Mouse (Mus musculus): Measurements from ENCODE around the gene Sncg. TPM values are rescaled to one million over a fixed set of nuclear protein-coding genes. Genes with fewer than 3 reads are reported as not detected.

Gene Sncg
- polyA plus RNA-seq, 1 experiment from 2014 or later, result not detected

DNA sequence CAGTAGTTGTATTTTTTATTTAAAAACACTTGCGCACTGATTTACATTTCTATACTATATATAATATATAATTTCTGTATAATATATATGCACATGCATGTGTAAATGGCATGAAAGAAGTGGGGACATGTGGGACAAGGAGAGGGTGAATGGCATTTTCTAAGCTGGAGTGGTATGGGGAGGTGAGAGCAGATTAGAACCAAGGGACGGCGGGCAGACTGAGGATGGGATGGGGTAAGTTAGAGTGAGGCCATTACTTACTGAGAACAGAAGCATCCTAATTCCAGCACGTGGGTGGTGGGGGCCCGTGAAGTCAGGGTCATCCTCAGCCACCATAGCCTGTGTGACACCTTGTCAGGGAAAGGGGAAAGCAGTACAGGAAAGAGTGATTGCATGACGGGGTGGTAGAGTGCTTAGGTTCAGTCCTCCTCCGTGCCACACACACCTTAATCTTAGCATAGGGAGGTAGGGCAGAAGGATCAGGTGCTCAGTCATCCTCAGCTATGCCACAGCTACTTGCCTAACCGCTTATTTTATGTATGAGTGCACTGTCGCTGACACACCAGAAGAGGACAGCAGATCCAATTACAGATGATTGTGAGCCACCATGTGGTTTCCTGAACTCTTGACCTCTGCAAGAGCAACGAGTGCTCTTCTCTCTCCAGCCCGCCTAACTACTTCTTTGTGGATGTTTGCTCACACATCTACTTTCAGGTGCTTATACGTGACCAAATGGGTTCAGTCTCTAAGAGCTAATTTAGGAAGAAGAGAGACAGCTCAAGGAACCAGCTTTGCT is 28.6 kb downstream of the Sncg start:
- H3K27me3 ChIP-seq, result no peaks in the 10 kb centered on the region
- ChIA-PET POLR2A (no interaction called here), CTCF (no interaction called here)
- DNase-seq (ENCODE audit: low read depth, low spot score), result no peak
- ATAC-seq, result no peak
- in situ Hi-C loops (cut with MboI; ENCODE audit: low pct_unique_long_range_greater_than_20kb), result no loop called here
- TF ChIP-seq CTCF (IDR thresholded peaks at IDR 0.05), result no peak

DNA sequence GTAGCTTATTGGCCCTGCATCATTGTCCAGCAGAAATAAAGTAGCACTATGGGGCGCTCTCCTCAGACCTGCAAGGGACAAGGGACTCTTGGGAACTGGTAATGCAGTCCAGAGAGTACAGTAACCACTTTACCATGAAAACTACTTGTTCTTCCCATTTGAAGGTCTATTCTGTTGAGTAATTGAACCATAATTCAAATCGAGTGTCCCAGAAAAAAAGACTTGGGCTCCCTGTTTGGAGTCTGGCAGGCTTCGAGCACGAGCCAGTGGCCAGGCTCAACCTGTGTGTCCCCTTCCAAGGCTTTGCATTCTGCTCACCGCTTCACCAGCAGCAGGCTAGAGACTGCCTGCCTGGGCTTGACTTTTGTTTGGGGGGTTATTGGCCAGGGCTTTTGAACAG is 30.2 kb downstream of the Sncg start:
- CTCF ChIA-PET, result no interaction called here
- no peaks in the 10 kb centered on the region for H3K27me3 ChIP-seq
- POLR2A ChIA-PET, result no interaction called here

GRCm38 (mm10) chr14:34343078-34343477 is 31.5 kb downstream of the Sncg start:
- DNase-seq (ENCODE audit: low read depth, low spot score), result no peak
- ChIA-PET CTCF (no interaction called here), POLR2A (no interaction called here)

More for the DNA sequence above, 30.2 kb downstream of the Sncg start:
- no peak for TF ChIP-seq CTCF (IDR thresholded peaks at IDR 0.05)
- DNase-seq (ENCODE audit: low read depth, low spot score), result no peak
- ATAC-seq, result no peak
- in situ Hi-C loops (cut with MboI; ENCODE audit: low pct_unique_long_range_greater_than_20kb), result no loop called here

DNA sequence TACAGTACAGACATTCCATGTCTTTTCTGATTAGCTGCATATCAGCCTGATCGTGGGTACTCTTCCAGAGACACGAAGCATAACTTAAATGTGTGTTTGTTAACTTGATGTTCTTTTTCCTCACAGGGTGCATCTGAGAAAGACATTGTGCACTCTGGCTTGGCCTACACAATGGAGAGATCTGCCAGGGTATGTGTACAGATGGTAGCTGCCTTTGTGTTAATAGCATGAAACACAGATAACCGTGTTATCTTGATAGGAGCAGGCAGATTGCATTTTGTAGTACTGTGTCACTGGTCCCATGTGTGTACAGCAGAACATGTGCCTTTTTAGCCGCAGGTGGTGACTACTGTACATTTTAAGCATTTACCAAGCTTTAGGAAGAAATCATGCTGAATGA is 32.6 kb downstream of the Sncg start:
- TF ChIP-seq CTCF (IDR thresholded peaks at IDR 0.05), result no peak
- ATAC-seq (no peak), DNase-seq (ENCODE audit: low read depth, low spot score) (no peak)
- in situ Hi-C loops (cut with MboI; ENCODE audit: low pct_unique_long_range_greater_than_20kb), result no loop called here
- ChIA-PET CTCF (interaction anchor here (1.5 to 1.8 kb wide), 2 partner anchors 9 to 12 kb away, joined by 4 to 8 read pairs; no protein-coding TSS in a partner anchor), POLR2A (no interaction called here)
- H3K27me3 ChIP-seq, result no peaks in the 10 kb centered on the region

More at GRCm38 (mm10) chr14:34343078-34343477, 31.5 kb downstream of the Sncg start:
- no peaks in the 10 kb centered on the region for H3K27me3 ChIP-seq
- no peak for ATAC-seq
- TF ChIP-seq CTCF (IDR thresholded peaks at IDR 0.05), result no peak
- in situ Hi-C loops (cut with MboI; ENCODE audit: low pct_unique_long_range_greater_than_20kb), result no loop called here

DNA sequence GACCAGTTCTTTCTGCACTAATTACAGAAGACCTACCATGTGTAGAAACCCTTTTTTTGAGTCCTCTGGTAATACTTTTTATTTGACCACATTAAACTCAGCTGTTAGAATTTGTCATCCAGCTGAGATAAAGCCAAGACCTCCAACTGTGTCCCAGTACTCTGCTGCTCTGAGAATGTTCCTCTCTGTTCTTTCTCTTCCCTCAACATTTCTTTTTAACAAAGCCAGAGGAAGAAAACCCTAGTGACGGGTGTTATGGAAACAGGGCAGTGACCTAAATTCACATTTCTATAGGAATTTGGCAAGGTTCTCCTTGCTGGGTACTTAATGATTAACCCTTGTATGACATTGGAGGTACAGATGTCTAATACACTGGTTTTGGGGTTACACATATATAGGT is 35.1 kb downstream of the Sncg start:
- no peak for TF ChIP-seq CTCF (IDR thresholded peaks at IDR 0.05)
- in situ Hi-C loops (cut with MboI; ENCODE audit: low pct_unique_long_range_greater_than_20kb), result no loop called here
- no peaks in the 10 kb centered on the region for H3K27me3 ChIP-seq
- no peak for ATAC-seq
- no peak for DNase-seq (ENCODE audit: low read depth, low spot score)
- POLR2A ChIA-PET, result no interaction called here
- CTCF ChIA-PET, result interaction anchor here (1.0 kb wide), 1 partner anchor 8 kb away, joined by 3 read pairs; no protein-coding TSS in a partner anchor

GRCm38 (mm10) chr14:34332476-34332875 is 42.1 kb downstream of the Sncg start:
- in situ Hi-C loops (cut with MboI; ENCODE audit: low pct_unique_long_range_greater_than_20kb), result no loop called here
- DNase-seq (ENCODE audit: low read depth, low spot score) (no peak), ATAC-seq (no peak)
- POLR2A ChIA-PET, result no interaction called here
- no peaks in the 10 kb centered on the region for H3K27me3 ChIP-seq
- no peak for TF ChIP-seq CTCF (IDR thresholded peaks at IDR 0.05)
- CTCF ChIA-PET, result no interaction called here

- no peak for TF ChIP-seq CTCF (IDR thresholded peaks at IDR 0.05)
- DNase-seq (ENCODE audit: low read depth, low spot score) (no peak), ATAC-seq (no peak)
- in situ Hi-C loops (cut with MboI; ENCODE audit: low pct_unique_long_range_greater_than_20kb), result no loop called here
- no peaks in the 10 kb centered on the region for H3K27me3 ChIP-seq
- POLR2A ChIA-PET, result no interaction called here
- CTCF ChIA-PET, result interaction anchor here (1.2 to 1.7 kb wide), 2 partner anchors 13 to 32 kb away, joined by 4 to 6 read pairs; no protein-coding TSS in a partner anchor
Measured at GRCm38 (mm10) chr14:34331886-34332285, 42.7 kb downstream of the Sncg start.

GRCm38 (mm10) chr14:34330657-34331158 is 43.9 kb downstream of the Sncg start:
- ChIA-PET CTCF (interaction anchor here (1.2 to 1.7 kb wide), 5 partner anchors 10 to 48 kb away, joined by 3 to 8 read pairs (median 6); no protein-coding TSS in a partner anchor), POLR2A (interaction anchor here (1.1 kb wide), 1 partner anchor 13 kb away, joined by 3 read pairs; no protein-coding TSS in a partner anchor)
- in situ Hi-C loops (cut with MboI; ENCODE audit: low pct_unique_long_range_greater_than_20kb), result no loop called here
- no peaks in the 10 kb centered on the region for H3K27me3 ChIP-seq
- no peak for TF ChIP-seq CTCF (IDR thresholded peaks at IDR 0.05)
- DNase-seq (ENCODE audit: low read depth, low spot score) (no peak), ATAC-seq (no peak)

DNA sequence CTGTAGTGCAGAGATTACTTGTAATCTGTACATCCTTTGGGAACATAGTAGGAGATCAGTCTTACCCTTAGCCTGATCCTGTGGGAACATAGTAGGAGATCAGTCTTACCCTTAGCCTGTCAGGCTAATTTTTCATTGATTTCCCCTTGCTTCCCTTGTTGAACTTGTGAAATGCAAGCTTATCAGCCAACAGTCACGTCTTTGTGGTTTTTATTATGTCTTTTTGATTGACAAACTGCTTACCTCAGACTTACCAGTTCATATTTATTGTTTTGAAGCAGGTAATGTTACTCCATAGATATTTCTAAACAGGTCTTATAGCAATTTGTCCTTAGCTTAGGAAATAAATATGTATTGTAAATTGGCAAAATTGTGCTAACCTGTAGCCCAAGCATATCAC is 47.0 kb downstream of the Sncg start:
- TF ChIP-seq CTCF (IDR thresholded peaks at IDR 0.05), result no peak
- CTCF ChIA-PET, result no interaction called here
- POLR2A ChIA-PET, result no interaction called here
- ATAC-seq (no peak), DNase-seq (ENCODE audit: low read depth, low spot score) (no peak)
- no peaks in the 10 kb centered on the region for H3K27me3 ChIP-seq
- in situ Hi-C loops (cut with MboI; ENCODE audit: low pct_unique_long_range_greater_than_20kb), result no loop called here

DNA sequence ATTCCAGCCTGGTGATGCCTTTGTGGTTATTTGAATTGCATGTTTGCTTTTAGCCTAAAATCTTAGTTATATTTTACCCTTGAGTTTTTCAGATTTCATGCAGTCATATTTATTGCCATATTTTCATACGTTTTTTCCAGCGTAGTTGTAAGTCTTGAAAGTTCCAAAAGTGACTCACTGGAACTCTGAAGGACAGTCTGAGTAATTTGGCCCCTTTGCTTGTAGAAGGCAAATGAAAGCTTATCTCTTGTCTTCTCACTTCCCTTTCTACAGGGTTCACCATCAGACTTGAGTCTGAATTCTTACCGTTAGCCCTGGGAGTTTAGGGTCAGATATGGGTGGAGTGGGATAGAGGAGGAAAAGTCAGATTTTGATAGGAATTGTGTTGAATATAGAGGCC is 48.0 kb downstream of the Sncg start:
- POLR2A ChIA-PET, result no interaction called here
- in situ Hi-C loops (cut with MboI; ENCODE audit: low pct_unique_long_range_greater_than_20kb), result no loop called here
- CTCF ChIA-PET, result no interaction called here
- no peak for TF ChIP-seq CTCF (IDR thresholded peaks at IDR 0.05)
- H3K27me3 ChIP-seq, result no peaks in the 10 kb centered on the region
- ATAC-seq, result no peak
- no peak for DNase-seq (ENCODE audit: low read depth, low spot score)

- ChIA-PET POLR2A (no interaction called here), CTCF (interaction anchor here (1.3 kb wide), 1 partner anchor 10 kb away, joined by 3 read pairs; no protein-coding TSS in a partner anchor)
- in situ Hi-C loops (cut with MboI; ENCODE audit: low pct_unique_long_range_greater_than_20kb), result no loop called here
- ATAC-seq, result no peak
- H3K27me3 ChIP-seq, result no peaks in the 10 kb centered on the region
- no peak for TF ChIP-seq CTCF (IDR thresholded peaks at IDR 0.05)
- no peak for DNase-seq (ENCODE audit: low read depth, low spot score)
Measured at GRCm38 (mm10) chr14:34323576-34324085, 51.0 kb downstream of the Sncg start.

Other genes starting within 250 kb of the Sncg start
- 0.08 TPM for gene Npy4r, start 222.3 kb downstream of the Sncg start, polyA plus RNA-seq (2021)
- 0.33 TPM for gene Gprin2, start 173.1 kb downstream of the Sncg start, polyA plus RNA-seq (2021)
- 0.03 TPM for gene Syt15, start 155.2 kb downstream of the Sncg start, polyA plus RNA-seq (2021)
- 7.0 TPM for gene Shld2, start 64.3 kb downstream of the Sncg start, polyA plus RNA-seq (2021)
- 263 TPM for gene Glud1, start 64.1 kb downstream of the Sncg start, polyA plus RNA-seq (2021)
- gene Fam25c, start 19.4 kb downstream of the Sncg start, polyA plus RNA-seq (2021), result not detected
- 0.04 TPM for gene Mmrn2, start 676 bp upstream of the Sncg start, polyA plus RNA-seq (2021)
- 53.2 TPM for gene Bmpr1a, start 128.6 kb upstream of the Sncg start, polyA plus RNA-seq (2021)
- not detected for gene 9230112D13Rik, start 148.0 kb upstream of the Sncg start, polyA plus RNA-seq (2021)
- gene Ldb3, start 213.9 kb upstream of the Sncg start, polyA plus RNA-seq (2021), result 0.46 TPM
- gene Opn4, start 225.4 kb upstream of the Sncg start, polyA plus RNA-seq (2021), result not detected